Mouse (Mus musculus): ENCODE results near the gene Lactbl1. TPM values are rescaled to one million over a fixed set of nuclear protein-coding genes. Genes with fewer than 3 reads are reported as not detected.

The Lactbl1 gene
- polyA plus RNA-seq, 1 experiment = not detected

- Histone ChIP-seq H3K4me3 (no peak overlapping the region), H3K27me3 (ENCODE audit: control insufficient read depth, insufficient read depth, insufficient read length) (peaks cover 11% of the 10 kb centered on the region)
These were observed 14.7 kb downstream of the Lactbl1 start for GRCm38 (mm10) chr4:136636983-136637562.

GRCm38 (mm10) chr4:136637563-136638229, 15.3 kb downstream of the Lactbl1 start:
- Histone ChIP-seq H3K27me3 (ENCODE audit: control insufficient read depth, insufficient read depth, insufficient read length) (peaks cover 11% of the 10 kb centered on the region), H3ac (ENCODE audit: control insufficient read depth, insufficient read length) (no peak overlapping the region), H3K4me3 (no peak overlapping the region), H3K4me2 (ENCODE audit: low read depth) (no peak overlapping the region), H3K36me3 (ENCODE audit: control insufficient read depth, insufficient read depth) (no peaks in the 10 kb centered on the region), H3K79me2 (ENCODE audit: control insufficient read depth, insufficient read depth) (no peaks in the 10 kb centered on the region)
- TF ChIP-seq POLR2AphosphoS2 (IDR thresholded peaks at IDR 0.05; ENCODE audit: insufficient read length, low read depth) (no peak), E2F4 (IDR thresholded peaks at IDR 0.05; ENCODE audit: insufficient read depth) (no peak), MAX (IDR thresholded peaks at IDR 0.05; ENCODE audit: low read depth) (no peak), MYOD1 (IDR thresholded peaks at IDR 0.05; ENCODE audit: control insufficient read depth in 1 of 3, insufficient read length in 2 of 3, low read depth in 2 of 3) (no peak), CEBPB (IDR thresholded peaks at IDR 0.05; ENCODE audit: insufficient read depth, poor library complexity, severe bottlenecking) (no peak), TCF3 (IDR thresholded peaks at IDR 0.05; ENCODE audit: insufficient read length, low read depth) (no peak), REST (IDR thresholded peaks at IDR 0.05; ENCODE audit: insufficient read depth, insufficient read length) (no peak), USF1 (IDR thresholded peaks at IDR 0.05; ENCODE audit: low read depth) (no peak), MYOG (IDR thresholded peaks at IDR 0.05; ENCODE audit: control insufficient read depth in 1 of 3, insufficient read depth in 1 of 3, insufficient read length in 2 of 3, low read depth in 2 of 3) (no peak), POLR2A (IDR thresholded peaks at IDR 0.05; ENCODE audit: insufficient read length, low read depth) (no peak), SRF (IDR thresholded peaks at IDR 0.05; ENCODE audit: control insufficient read depth, insufficient read length, low read depth) (no peak), TCF12 (IDR thresholded peaks at IDR 0.05; ENCODE audit: insufficient read depth, poor library complexity, severe bottlenecking) (no peak)

More at GRCm38 (mm10) chr4:136636983-136637562, 14.7 kb downstream of the Lactbl1 start:
- Histone ChIP-seq H3K4me2 (ENCODE audit: low read depth) (no peak overlapping the region), H3K36me3 (ENCODE audit: control insufficient read depth, insufficient read depth) (no peaks in the 10 kb centered on the region), H3ac (ENCODE audit: control insufficient read depth, insufficient read length) (no peak overlapping the region), H3K79me2 (ENCODE audit: control insufficient read depth, insufficient read depth) (no peaks in the 10 kb centered on the region)
- no peak for TF ChIP-seq CEBPB (IDR thresholded peaks at IDR 0.05; ENCODE audit: insufficient read depth, poor library complexity, severe bottlenecking)
- no peak for TF ChIP-seq USF1 (IDR thresholded peaks at IDR 0.05; ENCODE audit: low read depth)
- no peak for TF ChIP-seq MYOG (IDR thresholded peaks at IDR 0.05; ENCODE audit: control insufficient read depth in 1 of 3, insufficient read depth in 1 of 3, insufficient read length in 2 of 3, low read depth in 2 of 3)
- TF ChIP-seq MYOD1 (IDR thresholded peaks at IDR 0.05; ENCODE audit: control insufficient read depth in 1 of 3, insufficient read length in 2 of 3, low read depth in 2 of 3) = no peak
- TF ChIP-seq POLR2AphosphoS2 (IDR thresholded peaks at IDR 0.05; ENCODE audit: insufficient read length, low read depth) = no peak
- TF ChIP-seq SRF (IDR thresholded peaks at IDR 0.05; ENCODE audit: control insufficient read depth, insufficient read length, low read depth) = no peak
- TF ChIP-seq POLR2A (IDR thresholded peaks at IDR 0.05; ENCODE audit: insufficient read length, low read depth) = no peak
- TF ChIP-seq MAX (IDR thresholded peaks at IDR 0.05; ENCODE audit: low read depth) = no peak
- TF ChIP-seq TCF3 (IDR thresholded peaks at IDR 0.05; ENCODE audit: insufficient read length, low read depth) = no peak
- TF ChIP-seq REST (IDR thresholded peaks at IDR 0.05; ENCODE audit: insufficient read depth, insufficient read length) = no peak
- TF ChIP-seq E2F4 (IDR thresholded peaks at IDR 0.05; ENCODE audit: insufficient read depth) = no peak
- no peak for TF ChIP-seq TCF12 (IDR thresholded peaks at IDR 0.05; ENCODE audit: insufficient read depth, poor library complexity, severe bottlenecking)

- Histone ChIP-seq H3K36me3 (ENCODE audit: control insufficient read depth, insufficient read depth) (no peaks in the 10 kb centered on the region), H3ac (ENCODE audit: control insufficient read depth, insufficient read length) (no peak overlapping the region), H3K4me2 (ENCODE audit: low read depth) (no peak overlapping the region), H3K27me3 (ENCODE audit: control insufficient read depth, insufficient read depth, insufficient read length) (peaks cover 11% of the 10 kb centered on the region), H3K4me3 (no peak overlapping the region), H3K79me2 (ENCODE audit: control insufficient read depth, insufficient read depth) (no peaks in the 10 kb centered on the region)
- TF ChIP-seq CEBPB (IDR thresholded peaks at IDR 0.05; ENCODE audit: insufficient read depth, poor library complexity, severe bottlenecking) (no peak), TCF3 (IDR thresholded peaks at IDR 0.05; ENCODE audit: insufficient read length, low read depth) (no peak), MAX (IDR thresholded peaks at IDR 0.05; ENCODE audit: low read depth) (no peak), USF1 (IDR thresholded peaks at IDR 0.05; ENCODE audit: low read depth) (no peak), TCF12 (IDR thresholded peaks at IDR 0.05; ENCODE audit: insufficient read depth, poor library complexity, severe bottlenecking) (no peak), SRF (IDR thresholded peaks at IDR 0.05; ENCODE audit: control insufficient read depth, insufficient read length, low read depth) (no peak), MYOG (IDR thresholded peaks at IDR 0.05; ENCODE audit: control insufficient read depth in 1 of 3, insufficient read depth in 1 of 3, insufficient read length in 2 of 3, low read depth in 2 of 3) (no peak), POLR2AphosphoS2 (IDR thresholded peaks at IDR 0.05; ENCODE audit: insufficient read length, low read depth) (no peak), E2F4 (IDR thresholded peaks at IDR 0.05; ENCODE audit: insufficient read depth) (no peak), MYOD1 (IDR thresholded peaks at IDR 0.05; ENCODE audit: control insufficient read depth in 1 of 3, insufficient read length in 2 of 3, low read depth in 2 of 3) (no peak), POLR2A (IDR thresholded peaks at IDR 0.05; ENCODE audit: insufficient read length, low read depth) (no peak), REST (IDR thresholded peaks at IDR 0.05; ENCODE audit: insufficient read depth, insufficient read length) (no peak)
These were observed 15.9 kb downstream of the Lactbl1 start for GRCm38 (mm10) chr4:136638230-136638750.

- no peak overlapping the region for H3K4me3 ChIP-seq
- H3K27me3 ChIP-seq (ENCODE audit: control insufficient read depth, insufficient read depth, insufficient read length) = peaks cover 11% of the 10 kb centered on the region
- no peaks in the 10 kb centered on the region for H3K36me3 ChIP-seq (ENCODE audit: control insufficient read depth, insufficient read depth)
- no peak overlapping the region for H3ac ChIP-seq (ENCODE audit: control insufficient read depth, insufficient read length)
- TF ChIP-seq POLR2AphosphoS2 (IDR thresholded peaks at IDR 0.05; ENCODE audit: insufficient read length, low read depth) = no peak
- no peak for TF ChIP-seq MAX (IDR thresholded peaks at IDR 0.05; ENCODE audit: low read depth)
- TF ChIP-seq TCF3 (IDR thresholded peaks at IDR 0.05; ENCODE audit: insufficient read length, low read depth) = no peak
- TF ChIP-seq MYOG (IDR thresholded peaks at IDR 0.05; ENCODE audit: control insufficient read depth in 1 of 3, insufficient read depth in 1 of 3, insufficient read length in 2 of 3, low read depth in 2 of 3) = no peak
- no peak for TF ChIP-seq USF1 (IDR thresholded peaks at IDR 0.05; ENCODE audit: low read depth)
- no peak for TF ChIP-seq E2F4 (IDR thresholded peaks at IDR 0.05; ENCODE audit: insufficient read depth)
- TF ChIP-seq MYOD1 (IDR thresholded peaks at IDR 0.05; ENCODE audit: control insufficient read depth in 1 of 3, insufficient read length in 2 of 3, low read depth in 2 of 3) = no peak
- TF ChIP-seq POLR2A (IDR thresholded peaks at IDR 0.05; ENCODE audit: insufficient read length, low read depth) = no peak
- no peak for TF ChIP-seq TCF12 (IDR thresholded peaks at IDR 0.05; ENCODE audit: insufficient read depth, poor library complexity, severe bottlenecking)
- no peak overlapping the region for H3K4me2 ChIP-seq (ENCODE audit: low read depth)
- no peaks in the 10 kb centered on the region for H3K79me2 ChIP-seq (ENCODE audit: control insufficient read depth, insufficient read depth)
These were observed 16.5 kb downstream of the Lactbl1 start for GRCm38 (mm10) chr4:136638890-136639289.
